Mouse (Mus musculus): ENCODE measurements at regions not wholly inside any gene's neighbourhood (a gene's known extent, or its start where the extent isn't known, plus 50 kb on each side); places are given as distances from the start of the nearest gene placed in this dataset.

GRCm38 (mm10) chr3:35245003-35245402 lies 508.9 kb upstream of the Atp11b start:
- TF ChIP-seq CTCF (IDR thresholded peaks at IDR 0.05; ENCODE audit: insufficient read depth, low read length): no peak
- no peak for TF ChIP-seq POLR2A (IDR thresholded peaks at IDR 0.05; ENCODE audit: borderline replicate concordance, extremely low read depth, low read depth, low read length)
